Mouse (Mus musculus) heart, postnatal 25 days (tissue): ENCODE data around the gene Vav3. TPM values are rescaled to one million over a fixed set of nuclear protein-coding genes. Genes with fewer than 3 reads are reported as not detected.

Source experiments
- DNase-seq: peaks from one replicate; pipeline ENCODE4 v3.0.0; 2022; ENCODE audit warnings: low spot score
- intact Hi-C: fragments of 180-260 bp; cut with DNase I; formaldehyde crosslinking; loops from one replicate; pipeline ENCODE4 v1.15.1; 2025
- total RNA-seq, 2 experiments: library from RNA; stranded (reverse); gene quantifications; 2 replicates each; pipeline ENCODE4 v1.2.3; 2021

Gene Vav3
- total RNA-seq, 2 experiments from 2014 or later, result 6.2 to 6.3 TPM

DNA sequence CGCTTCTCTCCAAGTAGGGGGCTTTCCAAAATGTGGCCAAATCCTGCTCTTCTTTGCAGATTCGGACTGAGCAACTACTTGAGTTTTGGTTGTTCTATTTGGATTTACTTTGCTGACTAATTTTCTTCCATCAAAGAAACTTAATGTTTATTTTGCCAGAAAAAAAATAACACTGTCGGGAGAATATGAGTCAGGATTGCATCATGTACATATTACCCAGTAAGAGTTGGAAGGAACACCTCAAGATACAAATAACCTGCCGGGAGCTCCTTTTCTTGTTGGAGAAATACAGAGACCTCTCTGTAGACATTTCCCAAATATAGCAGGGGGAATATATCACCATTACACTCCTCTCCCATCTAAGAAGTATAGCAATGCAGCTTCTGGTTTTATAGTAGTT is 300.3 kb downstream of the Vav3 start:
- no peak for DNase-seq
- intact Hi-C loops, result no loop called here

DNA sequence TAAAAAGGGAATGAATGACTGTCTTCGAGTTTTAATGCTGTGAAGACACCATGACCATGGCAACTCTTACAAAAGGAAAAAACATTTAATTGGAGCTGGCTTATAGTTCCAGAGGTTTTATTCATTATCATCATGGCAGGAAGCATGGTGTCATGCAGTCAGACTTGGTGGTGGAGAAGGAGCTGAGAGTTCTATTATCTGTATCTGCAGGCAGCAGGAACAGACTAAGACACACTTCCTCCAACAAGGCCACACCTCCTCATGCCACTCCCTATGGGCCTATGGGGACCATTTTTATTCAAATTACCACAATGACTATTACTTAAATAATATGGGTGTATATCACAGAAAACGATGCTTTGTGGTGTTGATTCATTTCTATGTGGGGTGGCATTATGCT is 307.8 kb downstream of the Vav3 start:
- no peak for DNase-seq
- intact Hi-C loops, result no loop called here

DNA sequence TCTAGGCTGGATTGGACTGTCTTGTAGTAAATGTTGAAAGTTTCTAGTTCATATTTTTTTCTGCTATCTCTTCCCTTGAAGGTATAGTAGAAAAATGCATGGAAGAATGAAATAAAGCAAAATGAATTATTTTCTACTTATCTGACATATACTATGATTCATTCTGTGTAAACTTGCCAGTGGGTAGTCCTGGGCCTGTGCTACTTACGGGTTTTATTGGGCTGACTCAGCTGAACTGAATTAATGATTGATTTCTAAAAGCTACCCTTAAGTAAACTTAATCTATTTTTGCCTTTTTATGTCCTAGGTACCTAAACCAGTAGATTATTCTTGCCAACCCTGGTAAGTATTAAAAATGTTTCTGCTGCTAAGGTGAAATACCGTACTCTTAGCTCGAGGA is 311.0 kb downstream of the Vav3 start:
- intact Hi-C loops, result no loop called here
- no peak for DNase-seq

DNA sequence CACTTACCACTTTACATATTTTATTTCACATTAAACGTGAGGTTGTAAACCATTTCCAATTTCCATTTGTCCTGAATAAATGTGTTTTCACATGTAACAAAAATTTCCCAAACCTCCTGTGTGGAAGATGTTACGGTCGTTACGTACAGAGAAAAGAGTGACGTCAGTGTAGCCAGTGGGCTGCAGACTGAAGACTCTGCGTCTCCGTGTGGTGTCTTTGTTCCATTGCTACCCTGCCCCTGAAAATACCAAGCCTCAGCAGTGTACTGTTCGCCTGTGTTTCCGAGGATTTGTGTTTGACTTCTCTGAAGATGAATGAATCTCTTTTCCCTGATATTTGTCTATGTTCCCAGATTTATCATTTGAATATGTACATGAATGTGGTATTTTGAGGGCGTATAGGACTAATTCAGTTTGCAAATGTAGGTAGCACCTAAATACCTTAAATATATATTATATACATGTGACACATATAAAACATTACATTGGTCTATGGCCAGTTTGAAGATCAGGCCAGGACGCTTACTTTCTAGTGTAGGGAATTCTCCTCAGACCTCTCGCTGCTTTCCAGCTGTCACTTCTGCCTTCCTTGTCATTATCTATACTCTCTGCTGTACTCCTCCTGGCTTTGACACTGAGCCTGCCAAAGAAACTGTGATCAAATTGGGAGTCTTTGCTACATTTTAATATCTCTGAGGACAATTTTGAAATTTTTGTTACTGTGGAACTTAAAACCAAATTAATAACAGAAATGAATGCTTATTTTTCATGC is 312.6 kb downstream of the Vav3 start:
- intact Hi-C loops, result no loop called here
- DNase-seq, result no peak

DNA sequence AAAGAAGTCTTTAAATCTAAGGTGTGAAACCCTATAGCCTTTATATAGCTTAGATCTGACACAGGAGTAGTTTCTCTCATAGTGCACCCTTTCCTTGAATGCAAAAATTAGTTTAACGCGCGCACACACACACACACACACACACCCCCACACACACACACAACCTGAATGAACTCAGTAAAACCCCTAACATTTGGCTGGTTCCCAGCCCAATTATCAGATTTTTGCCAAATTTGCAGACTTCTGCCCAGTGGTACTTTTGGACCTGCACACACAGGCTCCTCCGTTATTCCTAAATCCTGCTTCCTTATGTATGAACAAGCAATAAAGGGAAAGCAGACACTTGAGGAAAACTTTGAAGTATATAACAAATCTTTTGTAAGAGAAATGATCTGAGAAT is 313.9 kb downstream of the Vav3 start:
- no peak for DNase-seq
- intact Hi-C loops, result no loop called here

DNA sequence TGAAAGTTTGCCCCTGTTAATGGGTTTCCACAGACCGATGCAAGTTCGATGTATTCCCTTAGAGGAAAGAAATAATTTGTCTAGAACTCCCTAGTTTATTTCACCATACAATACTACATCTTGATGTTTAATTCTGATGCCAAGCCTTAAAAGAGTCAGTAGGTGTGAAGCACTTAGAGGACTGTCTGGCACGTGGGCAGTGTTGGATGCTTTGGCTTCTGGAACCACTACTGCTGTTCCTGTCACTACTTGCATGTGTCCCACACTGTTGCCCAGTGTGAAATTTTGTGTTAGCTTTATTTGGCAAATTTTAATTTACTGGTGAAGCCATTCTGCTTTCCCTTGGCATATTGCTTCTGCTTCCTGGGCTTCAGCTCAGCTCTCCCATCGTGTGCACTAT is 331.3 kb downstream of the Vav3 start:
- intact Hi-C loops, result no loop called here

DNA sequence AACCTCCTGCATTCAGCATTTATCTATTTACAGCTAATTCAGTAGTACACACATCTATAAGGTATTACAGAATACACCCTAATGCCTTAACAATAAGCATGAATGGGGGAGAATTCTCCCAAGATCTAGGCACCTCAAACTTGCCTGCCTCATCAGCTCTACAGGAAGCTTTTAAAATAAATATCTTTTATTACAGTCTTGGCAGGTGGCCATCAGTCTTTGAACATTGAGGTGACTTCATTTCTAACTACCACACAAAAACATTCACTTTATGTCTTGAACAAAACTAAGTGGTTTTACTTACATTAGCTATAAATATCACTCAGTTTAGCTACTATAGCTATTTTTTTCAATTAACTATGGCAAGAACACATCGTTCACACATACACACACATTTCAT is 332.5 kb downstream of the Vav3 start:
- intact Hi-C loops, result no loop called here
- DNase-seq, result no peak

More for the DNA sequence above, 331.3 kb downstream of the Vav3 start:
- DNase-seq, result no peak

DNA sequence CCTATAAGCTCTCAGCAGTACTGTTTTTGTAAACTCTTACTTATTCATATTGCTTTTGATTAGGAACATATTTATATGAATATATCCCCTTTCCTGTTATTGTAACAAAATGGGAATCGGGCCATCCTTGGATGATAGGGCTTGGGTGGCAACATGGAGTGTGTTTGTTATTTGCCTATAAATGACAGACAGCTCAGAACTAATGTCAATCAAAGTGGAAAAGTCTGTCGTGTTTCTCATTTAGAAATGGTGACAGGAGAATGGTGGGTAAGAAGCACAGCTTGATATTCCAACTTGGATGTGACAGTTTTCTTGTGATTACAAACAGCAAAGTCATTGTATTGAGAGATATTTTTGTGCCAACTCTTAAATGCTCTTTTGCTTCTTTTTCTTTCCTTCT is 339.8 kb downstream of the Vav3 start:
- intact Hi-C loops, result no loop called here
- DNase-seq, result no peak

DNA sequence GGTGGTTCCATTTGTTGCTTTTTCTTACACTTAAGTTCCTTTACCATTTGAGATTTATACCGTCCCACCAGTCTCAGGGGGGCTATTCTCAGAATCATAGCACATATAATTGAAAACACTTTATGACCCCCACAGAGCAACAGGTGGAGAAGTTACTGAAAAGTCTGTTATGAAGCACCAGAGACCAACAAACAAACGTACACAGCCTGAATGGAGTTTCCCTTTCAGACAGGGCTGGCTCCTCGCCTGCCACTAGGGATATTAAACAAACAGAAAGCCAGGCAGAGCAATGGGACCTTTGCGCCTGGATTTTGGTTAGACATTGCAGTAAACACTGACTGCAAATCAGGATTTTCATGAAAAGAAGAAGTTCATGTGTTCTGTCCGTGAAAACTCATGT is 341.4 kb downstream of the Vav3 start:
- intact Hi-C loops, result no loop called here
- DNase-seq, result no peak

DNA sequence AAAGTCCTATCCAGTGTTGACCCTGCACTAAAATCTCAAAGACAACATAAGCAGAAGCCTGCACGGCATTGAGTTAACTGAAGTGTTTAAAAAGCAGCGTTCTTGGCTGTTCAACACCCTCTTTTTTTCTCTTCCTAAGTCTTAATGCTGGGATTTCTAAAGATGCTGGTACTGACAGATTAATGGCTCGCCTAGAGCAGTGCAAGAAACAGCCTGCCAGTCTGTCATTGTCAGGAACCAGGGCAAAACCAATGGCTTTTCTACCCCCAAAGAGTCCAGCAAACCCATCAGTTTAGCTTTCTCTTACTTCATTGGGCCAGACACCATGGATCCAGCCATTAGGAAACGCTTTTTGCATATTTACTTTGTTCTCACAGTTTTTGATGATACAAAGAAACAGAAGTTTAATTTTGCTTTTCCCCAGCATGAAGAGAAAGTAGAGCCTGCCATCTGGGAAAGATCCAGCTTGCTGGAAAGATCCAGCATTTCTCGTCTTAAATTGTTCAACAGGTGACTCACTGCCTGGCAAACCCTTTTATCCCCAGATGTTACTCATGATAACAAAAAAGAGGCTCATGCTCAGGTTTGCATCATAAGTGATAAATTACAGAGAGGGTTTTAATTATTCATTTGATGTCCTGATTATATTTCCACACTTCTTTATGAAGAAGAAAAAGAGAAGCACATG is 343.3 kb downstream of the Vav3 start:
- intact Hi-C loops, result no loop called here
- no peak for DNase-seq

DNA sequence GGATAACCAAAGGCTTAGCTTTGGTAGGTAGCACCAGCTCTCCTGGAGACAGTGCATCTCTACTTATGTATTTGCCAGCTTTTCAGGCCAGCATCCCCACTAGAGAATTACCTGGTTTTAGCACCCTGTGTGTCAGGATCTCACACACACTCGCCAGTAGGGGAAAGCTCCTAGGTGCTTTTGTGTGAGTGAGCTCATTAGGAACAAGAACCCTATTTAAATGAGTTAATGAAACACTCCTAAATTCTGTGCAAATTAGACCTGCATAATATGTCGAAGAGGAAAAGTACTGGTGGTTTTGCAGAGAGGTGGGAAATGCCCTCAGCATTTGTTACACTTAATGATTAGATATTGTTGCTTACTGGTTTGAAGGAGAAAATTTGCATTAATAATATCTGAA is 350.1 kb downstream of the Vav3 start:
- DNase-seq, result no peak
- intact Hi-C loops, result no loop called here

DNA sequence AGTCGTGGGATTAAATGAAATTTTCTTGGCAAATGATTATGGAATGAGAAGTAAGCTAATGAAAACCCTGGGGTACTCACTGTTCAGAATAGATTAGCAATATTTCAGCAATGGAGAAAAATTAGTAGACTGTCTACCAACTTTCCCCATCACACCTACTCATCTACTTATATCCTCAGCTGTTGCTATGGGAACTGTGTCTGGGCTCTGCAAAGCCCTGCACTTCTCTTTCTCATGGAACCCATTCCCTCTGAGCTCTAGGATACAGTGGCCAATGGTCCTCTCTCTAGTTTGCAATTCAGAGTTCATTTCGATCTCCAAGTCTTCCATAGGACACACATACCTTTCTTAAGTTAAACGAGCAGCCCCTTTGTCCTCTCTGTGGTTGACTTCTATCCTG is 352.2 kb downstream of the Vav3 start:
- DNase-seq, result no peak
- intact Hi-C loops, result no loop called here

DNA sequence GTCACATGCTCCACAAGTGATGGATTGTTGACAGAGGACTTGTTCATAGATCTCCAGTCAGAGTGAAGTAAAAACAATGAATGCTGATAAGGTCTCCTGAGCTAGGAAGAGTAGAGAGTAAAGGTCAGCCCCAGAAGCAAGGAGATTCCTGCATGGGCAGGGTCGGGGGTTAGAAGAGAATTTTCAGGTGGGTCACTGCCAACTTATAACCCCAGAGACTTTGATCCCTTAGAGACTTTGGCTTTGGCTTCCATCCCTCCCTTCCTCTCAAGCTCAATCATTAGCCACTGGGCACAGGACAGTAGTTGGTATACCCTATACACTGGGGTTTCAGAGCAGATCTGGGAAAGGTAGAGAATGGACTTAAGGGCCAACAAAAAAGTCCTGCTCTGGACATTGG is 360.8 kb downstream of the Vav3 start:
- no peak for DNase-seq
- intact Hi-C loops, result no loop called here

DNA sequence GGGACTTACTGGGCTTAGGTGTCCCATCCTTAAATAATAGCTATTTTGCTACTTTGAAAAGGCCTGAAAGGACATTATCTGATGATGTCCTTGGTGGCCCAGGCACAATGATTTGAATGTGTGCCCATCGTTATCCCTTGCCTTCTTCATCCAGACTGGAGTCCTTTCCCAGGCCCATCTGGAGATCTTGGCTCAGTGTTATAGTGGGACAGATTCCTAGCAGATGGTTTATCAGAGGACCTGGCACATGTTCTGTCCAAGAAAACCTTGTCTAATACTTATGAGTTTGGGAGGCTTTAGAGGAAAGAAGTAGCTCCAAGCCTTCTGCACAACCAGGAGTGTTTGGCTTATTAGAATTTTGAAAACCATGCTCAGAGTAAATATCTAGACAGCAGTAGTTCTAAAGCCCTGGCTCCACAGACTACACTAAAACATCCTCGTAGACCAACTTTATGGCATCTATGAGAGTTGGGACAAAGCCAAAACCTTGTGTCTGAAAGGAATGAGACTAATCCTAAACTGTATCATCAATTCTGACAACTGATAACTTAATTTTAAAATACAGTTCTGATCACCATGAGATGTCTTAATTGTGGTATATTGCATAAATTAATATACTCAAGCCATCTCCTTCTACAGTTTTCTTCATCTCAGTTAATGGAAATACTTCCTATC is 367.5 kb downstream of the Vav3 start:
- intact Hi-C loops, result no loop called here
- DNase-seq, result no peak

DNA sequence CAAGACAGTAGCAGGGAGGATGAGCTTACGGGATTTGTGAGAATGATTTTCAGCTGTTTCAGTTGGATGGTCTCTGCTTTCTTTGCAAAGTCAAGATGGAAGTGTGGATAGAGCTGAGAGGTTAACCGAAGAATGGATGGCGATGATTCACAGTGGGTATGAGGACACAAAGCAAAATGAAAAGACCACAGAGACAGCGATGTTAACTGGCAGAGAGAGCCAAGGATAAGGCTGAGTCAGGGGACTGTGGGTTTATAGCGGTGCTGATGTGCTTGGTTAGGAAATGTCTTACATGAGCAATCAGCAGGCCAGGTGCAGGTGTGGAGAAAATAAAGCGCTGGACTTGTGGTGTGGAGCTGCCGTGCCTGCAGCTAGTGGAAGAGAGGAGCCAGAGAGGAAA is 371.3 kb downstream of the Vav3 start:
- no peak for DNase-seq

DNA sequence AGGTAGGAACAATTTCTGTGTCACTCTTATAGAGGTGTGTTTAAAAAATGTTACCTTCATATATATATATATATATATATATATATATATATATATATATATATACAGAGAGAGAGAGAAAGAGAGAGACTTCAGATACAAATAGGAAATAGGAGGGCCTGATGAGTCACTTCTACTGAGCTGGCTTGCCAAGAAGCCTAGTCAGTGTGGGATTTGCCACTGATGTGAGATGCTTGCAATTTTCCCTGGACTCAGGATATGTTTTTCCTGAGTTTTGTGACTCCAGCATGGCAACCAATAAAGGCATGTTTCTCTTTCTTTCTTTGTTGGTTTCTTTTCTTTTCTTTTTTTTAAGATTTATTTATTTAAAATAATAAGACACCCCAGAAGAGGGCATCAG is 374.0 kb downstream of the Vav3 start:
- DNase-seq, result no peak
- intact Hi-C loops, result no loop called here

More for the DNA sequence above, 371.3 kb downstream of the Vav3 start:
- intact Hi-C loops, result no loop called here

DNA sequence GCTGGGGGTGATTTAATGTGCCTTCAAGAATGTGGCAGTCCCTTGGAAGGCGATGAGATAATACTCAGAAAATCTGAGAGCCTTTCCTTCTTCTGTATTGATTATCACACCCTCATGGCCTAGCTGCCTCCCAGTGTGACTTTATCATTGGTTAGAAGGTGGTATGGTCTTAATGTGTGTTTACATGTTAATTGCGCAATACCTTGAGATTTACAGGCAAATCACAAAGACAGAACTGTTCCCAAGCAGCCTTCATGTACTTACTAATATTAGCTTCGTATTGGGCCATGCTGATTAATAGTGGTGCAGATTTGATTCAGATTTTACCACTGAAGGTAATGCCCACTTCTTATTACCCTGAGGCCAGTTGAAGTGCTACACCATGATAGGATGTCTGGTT is 381.3 kb downstream of the Vav3 start:
- DNase-seq, result no peak
- intact Hi-C loops, result no loop called here

DNA sequence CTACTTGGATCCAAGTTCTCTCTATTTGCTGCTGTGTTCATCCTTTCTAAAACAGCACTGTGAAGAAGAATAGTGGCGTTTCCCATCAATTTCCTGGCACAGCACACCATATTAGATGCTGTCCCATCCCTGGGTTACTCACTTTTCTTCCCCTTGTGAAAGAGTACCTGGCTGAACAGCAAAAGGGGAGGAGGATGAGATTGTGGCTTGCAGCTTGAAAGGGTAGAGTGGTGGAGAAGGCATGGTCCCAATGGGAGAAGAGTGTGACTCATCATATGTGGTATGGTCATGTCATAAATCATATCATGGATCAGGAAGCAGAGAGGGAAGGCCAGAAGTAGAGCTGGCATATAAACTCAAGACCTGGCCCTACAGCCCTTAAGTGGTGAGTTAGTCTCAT is 386.3 kb downstream of the Vav3 start:
- no peak for DNase-seq
- intact Hi-C loops, result no loop called here

DNA sequence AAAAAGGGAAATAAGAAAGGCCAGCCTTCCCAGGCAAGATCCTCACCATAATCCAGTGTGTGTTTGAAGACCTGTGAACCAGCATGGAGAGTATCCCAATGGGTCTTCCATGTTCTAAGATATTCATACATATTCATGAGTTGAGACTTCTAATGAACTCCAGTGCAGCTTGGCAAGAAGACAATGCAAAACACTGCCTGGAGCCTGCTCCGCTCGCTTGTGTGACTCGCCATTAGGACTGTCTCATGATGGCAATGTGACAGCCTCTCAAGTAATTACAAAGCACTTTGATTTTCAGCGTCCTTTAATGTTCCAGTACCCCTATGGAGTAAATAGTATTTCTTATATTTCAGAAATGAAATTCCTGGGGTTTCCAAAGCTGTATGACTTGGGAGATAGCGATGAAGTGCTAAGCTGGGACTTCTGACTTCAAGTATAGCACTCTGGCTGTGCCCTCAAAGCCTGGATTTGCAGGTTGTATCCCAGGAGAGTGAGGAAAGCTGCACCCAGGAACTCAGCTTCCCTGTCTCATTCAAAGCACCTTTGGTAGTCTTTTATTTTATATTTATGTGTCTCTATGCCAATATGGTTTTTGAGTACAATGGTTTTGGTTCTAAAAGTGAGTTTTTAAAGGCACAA is 391.3 kb downstream of the Vav3 start:
- intact Hi-C loops, result loop anchor here (10.0 kb wide), 1 partner anchor 373 kb away; no protein-coding TSS in a partner anchor

DNA sequence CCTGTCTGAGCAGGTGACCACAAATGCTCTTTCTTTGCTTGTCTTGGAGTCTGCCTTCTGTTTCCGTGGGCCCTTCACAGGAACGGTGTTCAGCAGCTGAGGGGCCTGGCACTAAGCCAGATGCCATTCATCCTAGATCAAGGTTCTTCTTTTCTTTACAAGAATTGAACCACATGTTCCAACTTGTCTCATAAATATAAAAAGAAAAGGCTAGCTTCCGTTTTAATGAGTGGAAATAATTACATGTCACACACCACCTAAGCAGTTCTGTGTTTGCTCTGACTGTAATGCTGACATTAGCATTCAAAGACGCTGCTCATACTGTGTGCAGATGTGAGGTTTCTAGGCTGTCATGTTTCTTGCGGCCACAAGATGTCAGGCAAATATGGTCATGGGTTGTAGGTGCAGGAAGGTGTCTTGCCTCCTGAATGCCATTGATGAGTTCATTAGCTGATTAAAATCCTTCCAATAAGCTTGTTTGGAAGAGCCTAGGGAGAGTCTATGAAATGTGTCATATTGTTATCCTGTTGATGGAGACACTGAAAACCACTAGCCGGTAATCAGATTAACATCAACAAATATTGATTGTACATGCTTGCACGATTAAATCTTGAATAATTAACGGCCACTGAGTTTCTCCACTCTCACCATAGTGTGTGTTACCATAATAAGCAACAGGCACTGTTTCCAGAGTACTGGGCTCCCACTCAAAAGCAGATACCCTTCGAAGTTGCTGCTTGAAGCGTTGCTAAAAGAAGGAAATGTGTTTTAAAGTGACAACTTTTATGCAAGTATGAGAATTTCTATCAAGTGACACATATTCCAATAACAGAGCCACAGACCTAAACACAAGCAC is 392.1 kb downstream of the Vav3 start:
- DNase-seq, result no peak

More for the DNA sequence above, 391.3 kb downstream of the Vav3 start:
- no peak for DNase-seq

More for the DNA sequence above, 392.1 kb downstream of the Vav3 start:
- intact Hi-C loops, result loop anchor here (10.0 kb wide), 1 partner anchor 372 kb away; no protein-coding TSS in a partner anchor
